Mouse (Mus musculus) embryonic facial prominence, embryonic 11.5 days (tissue): ENCODE data around the gene Tm4sf1. TPM values are rescaled to one million over a fixed set of nuclear protein-coding genes. Genes with fewer than 3 reads are reported as not detected.

ENCODE experiments used
- ATAC-seq: fragments of 200-750 bp; cut with Nextera tagmentation; replicated peaks from 2 replicates; pipeline ENCODE4 v1.8.0; 2017; ENCODE audit warnings: low read depth; ENCODE audit not compliant: insufficient number of reproducible peaks, low FRiP score, low TSS enrichment
- DNase-seq: peaks from one replicate; pipeline ENCODE4 v3.0.0-alpha.2; 2015; ENCODE audit warnings: low spot score
- H3K27ac ChIP-seq: fragments of 300-500 bp; sonication (generic); replicated peaks from 2 replicates; pipeline ENCODE4 v1.5.1; 2014; ENCODE audit warnings: mild to moderate bottlenecking, low read depth, low read length, control low read depth
- H3K27me3 ChIP-seq: fragments of 300-500 bp; sonication (generic); 2 replicates; pipeline ENCODE4 v1.6.1; 2014; ENCODE audit warnings: mild to moderate bottlenecking, low read length, moderate library complexity, mixed read lengths; ENCODE audit not compliant: control insufficient read depth, insufficient read depth
- H3K36me3 ChIP-seq: fragments of 300-500 bp; sonication (generic); replicated peaks from 2 replicates; pipeline ENCODE4 v1.6.1; 2014; ENCODE audit warnings: low read depth, mild to moderate bottlenecking, low read length, moderate library complexity, mixed read lengths; ENCODE audit not compliant: control insufficient read depth, insufficient read depth
- H3K4me1 ChIP-seq: fragments of 300-500 bp; sonication (generic); 2 replicates; pipeline ENCODE4 v1.6.1; 2014; ENCODE audit warnings: low read length, mixed read lengths; ENCODE audit not compliant: control insufficient read depth, insufficient read depth
- H3K4me2 ChIP-seq: fragments of 300-500 bp; sonication (generic); 2 replicates; pipeline ENCODE4 v1.6.1; 2014; ENCODE audit warnings: low read depth, mild to moderate bottlenecking, control low read depth, low read length, moderate library complexity
- H3K4me3 ChIP-seq: fragments of 300-500 bp; sonication (generic); 2 replicates; pipeline ENCODE4 v1.5.1; 2014; ENCODE audit warnings: low read depth, low read length, control low read depth
- H3K9ac ChIP-seq: fragments of 300-500 bp; sonication (generic); replicated peaks from 2 replicates; pipeline ENCODE4 v1.6.1; 2014; ENCODE audit warnings: mild to moderate bottlenecking, control low read depth, low read length
- H3K9me3 ChIP-seq: fragments of 300-500 bp; sonication (generic); replicated peaks from 2 replicates; pipeline ENCODE4 v1.6.1; 2016; ENCODE audit warnings: mild to moderate bottlenecking, low read length, inconsistent platforms, mixed read lengths; ENCODE audit not compliant: control insufficient read depth
- WGBS: fragments of 180-500 bp; shearing (Covaris S2); extraction: QIAGEN DNeasy Blood & Tissue Kit; methylation state at CpG from one replicate; pipeline ENCODE4 v1.1.7; 2014; 5-methylcytosine and 5-hydroxymethylcytosine counted together
- polyA plus RNA-seq: library from polyadenylated mRNA; unstranded; fragments of >200 nt; fragmentation: Nextera tagmentation; extraction: Ambion mirVana; gene quantifications from 2 replicates; pipeline ENCODE4 v1.2.1, GENCODE M21; 2014

The Tm4sf1 gene
- polyA plus RNA-seq, 1 experiment from 2014 or later = 9.9 TPM

DNA sequence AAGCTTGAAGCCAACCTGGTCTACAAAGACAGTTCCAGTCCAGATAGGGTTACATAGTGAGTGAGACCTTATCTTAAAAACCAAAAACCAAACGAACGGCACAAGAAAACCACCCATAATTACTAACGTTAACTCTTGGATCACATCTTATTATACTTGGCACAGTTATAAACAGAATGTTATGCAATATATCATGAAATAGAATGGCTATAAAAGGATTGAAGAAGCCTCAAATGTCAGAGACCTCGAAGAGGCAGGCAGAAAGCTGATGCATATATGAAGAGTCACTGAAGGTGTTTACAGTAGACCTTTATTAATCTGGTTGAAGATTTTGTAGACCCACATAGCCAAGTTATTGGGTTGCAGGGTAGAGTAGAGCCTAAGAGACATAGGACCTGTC lies 3.8 kb upstream of the Tm4sf1 start:
- H3K4me3 ChIP-seq = no peak overlapping the region
- no peaks in the 10 kb centered on the region; the same call in 1 of the 2 replicates for H3K4me1 ChIP-seq
- no peaks in the 10 kb centered on the region for H3K9me3 ChIP-seq
- no peak overlapping the region for H3K4me2 ChIP-seq
- H3K27me3 ChIP-seq = no peaks in the 10 kb centered on the region
- H3K27ac ChIP-seq = no peak overlapping the region
- H3K36me3 ChIP-seq = no peaks in the 10 kb centered on the region
- no peak for DNase-seq
- ATAC-seq = no peak
- 80% methylated on average over 4 of the region's 4 CpGs for WGBS
- no peak overlapping the region for H3K9ac ChIP-seq

DNA sequence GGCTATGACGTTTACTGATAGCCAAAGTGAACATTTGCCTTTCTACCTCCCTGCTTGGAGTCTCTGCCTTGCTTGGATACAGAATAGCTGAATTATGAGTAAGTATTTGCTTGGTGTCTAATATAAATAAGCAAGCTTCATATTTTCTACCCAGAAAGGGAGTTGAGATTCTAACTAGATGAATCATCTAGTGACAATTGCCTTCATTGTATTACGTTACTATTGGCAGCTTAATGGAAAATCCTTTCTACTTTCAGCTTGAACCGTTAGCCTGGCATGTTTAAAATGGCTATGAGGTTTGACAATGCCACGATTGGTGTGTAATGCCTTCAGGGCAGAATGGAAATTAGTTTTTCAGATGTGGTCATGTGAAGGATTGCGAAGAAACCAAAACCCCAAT lies 2.7 kb upstream of the Tm4sf1 start:
- H3K4me2 ChIP-seq = no peak overlapping the region
- no peak overlapping the region for H3K9ac ChIP-seq
- H3K27me3 ChIP-seq = no peaks in the 10 kb centered on the region
- H3K9me3 ChIP-seq = no peaks in the 10 kb centered on the region
- no peaks in the 10 kb centered on the region; the same call in 1 of the 2 replicates for H3K4me1 ChIP-seq
- H3K27ac ChIP-seq = no peak overlapping the region
- 55% methylated on average over 5 of the region's 5 CpGs for WGBS
- no peak for DNase-seq
- H3K4me3 ChIP-seq = no peak overlapping the region
- H3K36me3 ChIP-seq = no peaks in the 10 kb centered on the region
- no peak for ATAC-seq

DNA sequence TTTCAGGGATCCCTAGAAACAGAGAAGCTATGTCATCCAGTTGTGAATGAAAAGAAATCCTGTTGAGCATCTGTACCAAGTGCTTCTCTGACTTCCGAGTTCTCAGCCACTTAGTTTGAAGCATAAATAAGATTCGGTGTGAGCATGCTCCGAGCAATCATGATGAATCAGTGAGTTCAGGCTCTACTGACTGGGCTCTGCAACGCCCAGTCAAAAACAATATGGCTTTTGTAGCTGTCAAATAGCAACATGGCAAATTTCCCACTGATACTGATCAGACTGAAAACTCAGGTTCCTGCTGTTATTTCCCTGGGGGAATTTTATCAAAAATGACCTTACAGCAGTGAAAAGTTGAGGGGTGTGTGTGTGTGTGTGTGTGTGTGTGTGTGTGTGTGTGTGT lies 2.3 kb upstream of the Tm4sf1 start:
- Histone ChIP-seq H3K36me3 (no peaks in the 10 kb centered on the region), H3K9ac (no peak overlapping the region), H3K4me3 (no peak overlapping the region), H3K4me2 (no peak overlapping the region), H3K27ac (no peak overlapping the region), H3K9me3 (no peaks in the 10 kb centered on the region), H3K4me1 (no peaks in the 10 kb centered on the region; the same call in 1 of the 2 replicates), H3K27me3 (no peaks in the 10 kb centered on the region)
- ATAC-seq = no peak
- 46% methylated on average over 4 of the region's 4 CpGs for WGBS
- DNase-seq = peak; percentile 25

DNA sequence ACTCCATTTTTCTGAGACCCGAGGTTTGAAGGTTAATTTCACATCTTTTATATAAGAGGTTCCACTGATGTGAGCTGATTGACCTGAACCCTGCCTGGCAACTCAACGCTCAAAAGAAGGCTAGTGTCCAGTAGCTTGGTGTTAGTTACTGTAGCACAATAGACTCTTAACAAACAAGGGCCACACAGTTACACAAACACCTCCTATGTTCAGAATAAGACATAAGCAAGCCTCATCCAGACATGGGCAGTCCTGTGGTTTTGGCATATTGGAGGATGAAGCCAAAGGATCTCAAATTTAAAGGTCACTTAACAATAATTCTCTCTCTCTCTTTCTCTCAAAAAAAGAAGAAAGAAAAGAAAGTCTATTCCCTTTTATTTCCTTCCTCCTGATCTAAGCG lies 1.7 kb upstream of the Tm4sf1 start:
- H3K4me1 ChIP-seq = no peaks in the 10 kb centered on the region; the same call in 1 of the 2 replicates
- ATAC-seq = no peak
- no peak overlapping the region for H3K4me2 ChIP-seq
- no peak overlapping the region for H3K27ac ChIP-seq
- no peak for DNase-seq
- no peaks in the 10 kb centered on the region for H3K9me3 ChIP-seq
- 51% methylated on average over 3 of the region's 3 CpGs for WGBS
- H3K36me3 ChIP-seq = no peaks in the 10 kb centered on the region
- no peak overlapping the region for H3K9ac ChIP-seq
- no peak overlapping the region for H3K4me3 ChIP-seq
- H3K27me3 ChIP-seq = no peaks in the 10 kb centered on the region

DNA sequence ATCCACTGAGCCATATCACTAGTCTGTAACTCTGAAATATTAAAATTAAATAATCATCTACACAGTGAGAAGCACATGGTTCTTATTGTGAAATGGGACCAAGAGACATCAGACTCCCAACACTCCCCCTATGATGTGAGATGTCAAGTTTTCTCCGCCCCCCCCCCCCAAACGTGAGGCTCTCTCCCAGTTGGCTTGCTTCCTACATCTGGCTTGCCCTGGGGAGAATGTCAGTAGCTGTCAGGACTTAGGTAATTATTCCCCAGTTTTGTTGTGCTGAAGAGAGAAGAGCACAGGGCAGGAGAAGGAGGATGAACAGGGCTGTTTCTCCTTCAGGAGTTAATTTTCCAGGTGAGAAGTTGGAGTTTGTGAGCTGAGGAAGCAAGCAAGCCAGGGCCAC lies 1.1 kb upstream of the Tm4sf1 start:
- Histone ChIP-seq H3K4me1 (no peaks in the 10 kb centered on the region; the same call in 1 of the 2 replicates), H3K4me2 (no peak overlapping the region), H3K36me3 (no peaks in the 10 kb centered on the region), H3K4me3 (no peak overlapping the region), H3K9ac (no peak overlapping the region), H3K27me3 (no peaks in the 10 kb centered on the region), H3K9me3 (no peaks in the 10 kb centered on the region), H3K27ac (no peak overlapping the region)
- WGBS = 23% methylated on average over 2 of the region's 2 CpGs
- ATAC-seq (0 out of 2 replicates have a peak, but pooled peaks have one; percentile 39), DNase-seq (peak; percentile 10)

DNA sequence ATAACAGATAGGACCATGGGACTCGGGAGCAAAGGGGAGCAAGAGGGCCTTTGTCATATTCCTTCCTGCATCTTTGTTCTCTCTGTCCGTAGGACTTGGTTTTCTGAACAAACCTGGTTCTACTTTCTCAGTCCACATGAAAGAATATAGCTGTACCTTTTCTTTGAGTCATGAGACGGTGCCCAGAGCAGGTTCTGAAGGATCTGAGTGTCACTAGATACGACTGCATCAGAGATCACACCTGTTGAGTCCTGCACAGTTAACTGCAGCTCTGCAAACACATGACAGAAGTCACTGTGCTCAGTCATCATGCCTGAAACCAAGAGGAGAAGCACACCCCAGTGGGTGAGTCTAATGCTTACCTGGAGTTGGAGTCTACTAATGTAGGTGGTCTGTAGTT lies 422 bp downstream of the Tm4sf1 start:
- H3K4me1 ChIP-seq = no peaks in the 10 kb centered on the region; the same call in 1 of the 2 replicates
- H3K36me3 ChIP-seq = no peaks in the 10 kb centered on the region
- no peaks in the 10 kb centered on the region for H3K9me3 ChIP-seq
- no peak overlapping the region for H3K4me3 ChIP-seq
- H3K27ac ChIP-seq = no peak overlapping the region
- no peak overlapping the region for H3K4me2 ChIP-seq
- WGBS = 84% methylated on average over 4 of the region's 4 CpGs
- no peaks in the 10 kb centered on the region for H3K27me3 ChIP-seq
- DNase-seq (no peak), ATAC-seq (no peak)
- no peak overlapping the region for H3K9ac ChIP-seq

DNA sequence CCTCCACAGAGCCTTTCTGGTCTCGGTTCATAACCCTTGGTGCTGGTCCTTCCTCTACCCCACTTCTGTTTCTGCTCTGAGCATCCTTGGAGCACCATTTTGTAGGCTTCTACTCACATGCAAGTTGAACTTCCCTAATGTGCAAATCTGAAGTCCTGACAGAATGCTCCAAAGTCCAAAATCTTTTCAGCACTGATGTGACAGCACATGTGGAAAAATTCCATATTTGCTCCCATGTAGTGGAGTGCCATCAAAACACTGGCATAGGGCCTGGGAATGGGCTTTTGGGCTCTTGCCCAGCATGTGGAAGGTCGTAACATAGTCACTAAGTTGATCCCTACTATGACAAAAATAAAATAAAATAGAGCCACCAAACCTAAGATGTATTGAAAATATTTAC lies 3.8 kb downstream of the Tm4sf1 start:
- H3K27ac ChIP-seq = no peak overlapping the region
- WGBS = 84% methylated on average over 2 of the region's 2 CpGs
- H3K4me3 ChIP-seq = no peak overlapping the region
- no peaks in the 10 kb centered on the region for H3K9me3 ChIP-seq
- no peaks in the 10 kb centered on the region; the same call in 1 of the 2 replicates for H3K4me1 ChIP-seq
- DNase-seq (no peak), ATAC-seq (no peak)
- no peaks in the 10 kb centered on the region for H3K36me3 ChIP-seq
- H3K4me2 ChIP-seq = no peak overlapping the region
- no peak overlapping the region for H3K9ac ChIP-seq
- no peaks in the 10 kb centered on the region for H3K27me3 ChIP-seq

DNA sequence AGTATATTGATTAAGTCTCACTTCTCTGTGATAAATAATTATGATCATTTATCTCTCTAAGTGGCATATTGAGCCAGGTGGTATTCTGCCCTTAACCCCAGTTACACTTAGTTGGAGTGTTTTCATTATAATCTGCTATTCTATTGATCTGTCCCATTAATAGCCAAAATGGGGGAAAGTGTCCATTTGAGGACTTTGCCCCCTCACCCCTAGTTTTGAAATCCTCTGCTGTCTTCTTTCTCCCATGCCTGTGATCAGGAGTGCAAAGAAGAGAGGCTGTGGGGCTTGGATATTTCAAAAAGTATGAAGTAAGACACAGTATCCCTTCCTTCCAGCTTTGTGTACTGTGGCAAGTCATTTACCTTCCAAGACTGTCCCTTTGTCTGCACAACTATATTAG lies 5.2 kb downstream of the Tm4sf1 start:
- DNase-seq (no peak), ATAC-seq (no peak)
- H3K4me1 ChIP-seq = no peaks in the 10 kb centered on the region
- H3K4me3 ChIP-seq = no peak overlapping the region
- no peak overlapping the region for H3K9ac ChIP-seq
- H3K36me3 ChIP-seq = no peaks in the 10 kb centered on the region
- no peak overlapping the region for H3K4me2 ChIP-seq
- no peaks in the 10 kb centered on the region for H3K9me3 ChIP-seq
- H3K27ac ChIP-seq = no peak overlapping the region
- H3K27me3 ChIP-seq = no peaks in the 10 kb centered on the region
